Mouse (Mus musculus) 3134 (cell line): ENCODE data around the gene Klrb1.

ENCODE experiments used
- DNase-seq: peaks from one replicate; pipeline ENCODE4 v3.0.0-alpha.2; 2011; ENCODE audit warnings: low spot score; ENCODE audit not compliant: insufficient read length; ENCODE audit errors: extremely low read depth

The Klrb1 gene

GRCm38 (mm10) chr6:128736100-128736499 lies 13.2 kb upstream of the Klrb1 start:
- no peak for DNase-seq

GRCm38 (mm10) chr6:128734896-128735295 lies 12.0 kb upstream of the Klrb1 start:
- DNase-seq, result no peak

- DNase-seq, result no peak
Observed at GRCm38 (mm10) chr6:128733908-128734679, 11.2 kb upstream of the Klrb1 start.

- no peak for DNase-seq
Observed at GRCm38 (mm10) chr6:128732032-128732431, 9.2 kb upstream of the Klrb1 start.

- DNase-seq, result no peak
Observed at GRCm38 (mm10) chr6:128701691-128702090, 21.2 kb downstream of the Klrb1 start.

GRCm38 (mm10) chr6:128679574-128679973 lies 43.3 kb downstream of the Klrb1 start:
- DNase-seq, result no peak

GRCm38 (mm10) chr6:128669936-128670335 lies 52.9 kb downstream of the Klrb1 start:
- no peak for DNase-seq

GRCm38 (mm10) chr6:128662206-128662605 lies 60.7 kb downstream of the Klrb1 start, which contains the start of gene Clec2h:
Clec2h (plus strand) TSS chr6:128662385.
- no peak for DNase-seq

GRCm38 (mm10) chr6:128661249-128661648 lies 61.6 kb downstream of the Klrb1 start:
- DNase-seq, result no peak
